Mouse (Mus musculus) myocyte (in vitro differentiated cells): ENCODE data around the gene Tmem214.

Experiments
- CEBPB ChIP-seq: IDR thresholded peaks from 2 replicates; pipeline ENCODE4 v1.6.1; 2011; ENCODE audit warnings: mild to moderate bottlenecking, moderate library complexity; ENCODE audit not compliant: poor library complexity, insufficient read depth, severe bottlenecking
- E2F4 ChIP-seq: IDR thresholded peaks from one replicate; pipeline ENCODE4 v1.6.1; 2011; ENCODE audit warnings: mild to moderate bottlenecking, control low read depth, moderate library complexity; ENCODE audit not compliant: insufficient read depth
- MAX ChIP-seq: IDR thresholded peaks from one replicate; pipeline ENCODE4 v1.6.1; 2011; ENCODE audit warnings: low read depth, mild to moderate bottlenecking, control low read depth
- MYOD1 ChIP-seq, 3 experiments: IDR thresholded peaks; one replicate each; pipeline ENCODE4 v1.6.1; 2011; ENCODE audit warnings: control low read depth in 2 of 3, low read depth in 2 of 3, mild to moderate bottlenecking in 2 of 3, moderate library complexity in 1 of 3; ENCODE audit not compliant: insufficient read length in 2 of 3, control insufficient read depth in 1 of 3
- MYOG ChIP-seq, 3 experiments: IDR thresholded peaks; one replicate each; pipeline ENCODE4 v1.6.1; 2011; ENCODE audit warnings: control low read depth in 2 of 3, low read depth in 2 of 3, mild to moderate bottlenecking in 2 of 3; ENCODE audit not compliant: insufficient read length in 2 of 3, control insufficient read depth in 1 of 3, insufficient read depth in 1 of 3
- POLR2A ChIP-seq: IDR thresholded peaks from one replicate; pipeline ENCODE4 v1.6.1; 2011; ENCODE audit warnings: low read depth, mild to moderate bottlenecking, control low read depth, moderate library complexity; ENCODE audit not compliant: insufficient read length
- REST ChIP-seq: IDR thresholded peaks from one replicate; pipeline ENCODE4 v1.6.1; 2011; ENCODE audit warnings: mild to moderate bottlenecking, control low read depth, moderate library complexity; ENCODE audit not compliant: insufficient read depth, insufficient read length
- TCF12 ChIP-seq: IDR thresholded peaks from one replicate; pipeline ENCODE4 v1.6.1; 2011; ENCODE audit warnings: mild to moderate bottlenecking, control low read depth; ENCODE audit not compliant: poor library complexity, insufficient read depth, severe bottlenecking
- USF1 ChIP-seq: IDR thresholded peaks from one replicate; pipeline ENCODE4 v1.6.1; 2011; ENCODE audit warnings: low read depth, mild to moderate bottlenecking, control low read depth, moderate library complexity

- TF ChIP-seq USF1 (no peak), CEBPB (no peak), E2F4 (no peak), MAX (no peak), POLR2A (no peak), MYOG (IDR thresholded peaks at IDR 0.05; ENCODE audit: control insufficient read depth in 1 of 3, insufficient read depth in 1 of 3, insufficient read length in 2 of 3, low read depth in 2 of 3) (no peak), TCF12 (no peak), REST (no peak), MYOD1 (IDR thresholded peaks at IDR 0.05; ENCODE audit: control insufficient read depth in 1 of 3, insufficient read length in 2 of 3, low read depth in 2 of 3) (no peak)
These were observed 1.2 kb downstream of the Tmem214 start for GRCm38 (mm10) chr5:30868981-30869380.
